Mouse (Mus musculus): ENCODE measurements around the gene Nr1d1. TPM values are rescaled to one million over a fixed set of nuclear protein-coding genes. Genes with fewer than 3 reads are reported as not detected.

Gene Nr1d1
- polyA plus RNA-seq, 1 experiment from 2014 or later: 2.1 TPM

DNA sequence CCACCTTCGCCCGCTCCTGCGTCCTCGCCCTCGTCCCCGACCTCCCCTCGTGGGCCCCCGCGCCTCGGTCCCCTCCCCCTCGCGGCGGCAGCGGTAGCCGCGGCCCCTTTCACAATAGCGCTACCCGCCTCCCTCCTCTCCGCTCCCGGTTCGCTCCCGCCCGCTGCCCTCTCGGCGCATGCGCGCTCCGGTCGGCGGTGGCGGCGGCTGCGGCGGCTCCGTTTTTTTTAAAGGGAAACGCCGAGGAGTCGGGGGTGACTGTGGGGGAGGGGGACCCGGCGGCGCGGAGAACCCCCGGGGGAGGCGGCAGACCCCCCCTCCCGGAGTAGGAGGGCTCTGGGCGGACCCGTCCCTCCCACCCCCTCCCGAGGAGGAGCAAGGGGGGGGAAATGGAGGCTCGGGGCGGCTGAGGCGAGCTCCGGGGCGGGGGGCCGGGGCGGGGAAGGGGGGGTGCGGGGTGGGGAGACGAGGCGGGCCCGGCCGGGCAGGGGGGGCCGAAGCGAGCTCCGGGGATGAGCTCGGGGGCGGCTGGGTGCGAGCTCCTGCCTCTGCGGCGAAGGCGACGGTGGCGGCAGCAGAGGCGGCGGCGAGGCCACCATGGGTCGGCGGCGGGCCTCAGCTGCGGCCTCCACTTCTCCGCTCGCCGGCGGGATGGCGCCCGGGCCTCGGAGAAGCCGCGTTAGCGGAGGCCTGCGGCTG lies 20.0 kb upstream of the Nr1d1 start, which contains the start of gene Msl1:
Msl1 (plus strand) TSS at position 502 of the 699 bp plus-strand sequence.
- ATAC-seq (ENCODE audit: low FRiP score): peak; percentile 69
- peak within 1 kb of the TSS; percentile 100 for H3K27ac ChIP-seq
- H3K4me1 ChIP-seq: peaks cover 44% of the 10 kb centered on the region
- peak within 1 kb of the TSS; percentile 96 for H3K4me2 ChIP-seq
- peak within 1 kb of the TSS; percentile 99 for H3K9ac ChIP-seq
- H3K27me3 ChIP-seq: no peaks in the 10 kb centered on the region
- H3K4me3 ChIP-seq (replicated peaks): peak within 1 kb of the TSS; percentile 100
- no peaks in the 10 kb centered on the region for H3K9me3 ChIP-seq
- WGBS: 0% methylated on average over 65 of the region's 89 CpGs
- H3K36me3 ChIP-seq (replicated peaks): peaks cover 18% of the 10 kb centered on the region

DNA sequence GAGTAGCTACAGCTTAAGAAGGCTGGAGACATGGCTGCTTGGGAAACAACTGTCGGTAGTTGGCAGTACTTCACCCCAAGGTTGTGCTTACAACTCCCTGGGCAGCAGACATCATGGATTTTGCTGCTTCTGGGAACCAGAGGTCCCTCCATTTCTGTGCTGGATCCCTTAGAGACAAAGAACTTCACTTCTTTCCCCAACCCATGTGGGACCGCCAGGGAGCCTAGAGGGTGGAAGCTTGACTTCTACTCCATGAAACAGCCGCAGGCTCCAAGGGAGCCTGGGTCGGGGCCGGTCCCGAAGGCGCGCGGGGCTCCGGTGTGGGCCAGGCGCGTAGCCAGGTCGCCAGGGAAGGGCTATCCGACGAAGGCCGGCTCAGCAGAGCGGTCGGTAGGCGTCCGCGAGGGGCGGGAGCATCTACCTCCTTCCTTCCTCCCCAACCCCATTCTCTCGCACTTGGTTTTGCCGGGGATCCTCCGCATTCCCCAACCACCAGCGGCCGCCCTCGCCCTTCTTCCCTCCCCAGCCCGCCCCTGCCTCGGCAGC lies 19.4 kb upstream of the Nr1d1 start:
- Histone ChIP-seq H3K27ac (peak overlapping the region; percentile 100), H3K4me1 (peaks cover 46% of the 10 kb centered on the region), H3K9ac (peak overlapping the region; percentile 99), H3K27me3 (no peaks in the 10 kb centered on the region), H3K4me3 (replicated peaks) (peak overlapping the region; percentile 100), H3K4me2 (peak overlapping the region; percentile 96), H3K9me3 (no peaks in the 10 kb centered on the region), H3K36me3 (replicated peaks) (peaks cover 12% of the 10 kb centered on the region)
- WGBS: under 1% methylated on average over 24 of the region's 30 CpGs
- ATAC-seq (ENCODE audit: low FRiP score): peak; percentile 61

DNA sequence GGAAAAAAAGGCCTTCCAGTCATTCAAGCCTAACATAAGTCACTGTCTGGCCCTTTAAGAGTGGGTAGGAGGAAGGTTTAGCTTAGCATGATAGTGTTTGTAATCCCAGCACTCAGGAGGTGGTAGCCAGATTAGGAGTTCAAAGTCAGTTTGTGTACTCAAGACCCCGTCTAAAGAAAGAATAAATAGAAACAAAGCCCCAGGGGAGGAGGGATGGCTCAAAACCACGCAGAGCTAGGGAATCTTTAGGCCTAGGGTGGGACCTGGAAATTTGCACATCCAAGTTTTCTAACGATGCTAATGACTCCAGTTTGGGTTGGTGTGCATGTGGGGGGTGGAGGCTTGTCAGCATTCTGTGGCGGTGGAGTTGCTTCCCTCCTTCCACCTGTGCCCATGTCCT lies 16.9 kb upstream of the Nr1d1 start:
- Histone ChIP-seq H3K27me3 (no peaks in the 10 kb centered on the region), H3K36me3 (replicated peaks) (no peaks in the 10 kb centered on the region), H3K4me1 (peaks cover 44% of the 10 kb centered on the region), H3K4me3 (replicated peaks) (no peak overlapping the region), H3K9me3 (no peaks in the 10 kb centered on the region), H3K27ac (no peak overlapping the region), H3K9ac (peak overlapping the region; percentile 0; the same call in 1 of the 2 replicates), H3K4me2 (no peak overlapping the region)
- ATAC-seq (ENCODE audit: low FRiP score): no peak
- WGBS: 7% methylated on average over 4 of the region's 4 CpGs

- H3K4me1 ChIP-seq: peaks cover 48% of the 10 kb centered on the region
- H3K9me3 ChIP-seq: no peaks in the 10 kb centered on the region
- no peak for ATAC-seq (ENCODE audit: low FRiP score)
- no peak overlapping the region for H3K4me2 ChIP-seq
- no peaks in the 10 kb centered on the region for H3K36me3 ChIP-seq (replicated peaks)
- H3K27me3 ChIP-seq: no peaks in the 10 kb centered on the region
- no peak overlapping the region for H3K27ac ChIP-seq
- 75% methylated on average over 1 of the region's 1 CpGs for WGBS
- no peak overlapping the region for H3K9ac ChIP-seq
- no peak overlapping the region for H3K4me3 ChIP-seq (replicated peaks)
Observed at GRCm38 (mm10) chr11:98791448-98791847, 16.3 kb upstream of the Nr1d1 start.

DNA sequence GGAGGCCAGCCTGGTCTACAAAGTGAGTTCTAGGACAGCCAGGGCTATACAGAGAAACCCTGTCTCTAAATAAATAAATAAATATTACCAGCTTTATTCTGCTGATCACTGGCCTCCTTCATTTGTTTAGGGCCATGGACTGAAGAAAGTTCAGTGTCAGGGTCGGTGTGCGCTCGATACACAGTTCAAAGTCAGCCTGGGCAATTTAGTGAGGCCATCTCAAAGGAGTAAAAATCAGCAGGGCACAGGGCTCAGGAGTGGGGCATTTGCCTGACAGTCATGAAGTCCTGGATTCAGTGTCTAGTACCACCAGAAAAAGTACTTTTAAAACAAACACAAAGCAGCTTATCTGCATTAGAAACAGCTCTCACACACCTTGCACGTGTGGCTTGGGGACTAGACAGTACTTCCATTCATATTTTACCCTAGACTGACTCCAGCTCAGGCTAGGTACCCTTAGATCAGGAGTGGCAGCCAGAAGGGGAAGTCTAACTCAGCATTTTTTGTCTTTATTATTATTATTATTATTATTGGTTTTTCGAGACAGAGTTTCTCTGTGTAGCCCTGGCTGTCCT lies 15.6 kb upstream of the Nr1d1 start:
- 83% methylated on average over 5 of the region's 5 CpGs for WGBS

GRCm38 (mm10) chr11:98789824-98790223 lies 14.7 kb upstream of the Nr1d1 start:
- Histone ChIP-seq H3K4me1 (peaks cover 61% of the 10 kb centered on the region), H3K36me3 (replicated peaks) (no peaks in the 10 kb centered on the region), H3K4me3 (replicated peaks) (peak overlapping the region; percentile 45), H3K9me3 (no peaks in the 10 kb centered on the region), H3K9ac (no peak overlapping the region; the same call in 1 of the 2 replicates), H3K27ac (no peak overlapping the region), H3K27me3 (no peaks in the 10 kb centered on the region), H3K4me2 (peak overlapping the region; percentile 92)
- 38% methylated on average over 5 of the region's 5 CpGs for WGBS
- ATAC-seq (ENCODE audit: low FRiP score): no peak

More for the DNA sequence above, 15.6 kb upstream of the Nr1d1 start:
- Histone ChIP-seq H3K4me1 (peaks cover 55% of the 10 kb centered on the region), H3K27ac (no peak overlapping the region), H3K36me3 (replicated peaks) (no peaks in the 10 kb centered on the region), H3K27me3 (no peaks in the 10 kb centered on the region), H3K4me3 (replicated peaks) (no peak overlapping the region), H3K4me2 (no peak overlapping the region), H3K9ac (no peak overlapping the region), H3K9me3 (no peaks in the 10 kb centered on the region)
- no peak for ATAC-seq (ENCODE audit: low FRiP score)

GRCm38 (mm10) chr11:98789219-98789807 lies 14.2 kb upstream of the Nr1d1 start:
- 0 out of 2 replicates have a peak, but pooled peaks have one; percentile 18 for ATAC-seq (ENCODE audit: low FRiP score)
- 1% methylated on average over 25 of the region's 25 CpGs for WGBS
- Histone ChIP-seq H3K4me1 (peaks cover 61% of the 10 kb centered on the region), H3K9me3 (no peaks in the 10 kb centered on the region), H3K27ac (0 out of 2 replicates have a peak overlapping the region, but pooled peaks have one; percentile 71), H3K4me2 (peak overlapping the region; percentile 92), H3K4me3 (replicated peaks) (peak overlapping the region; percentile 45), H3K36me3 (replicated peaks) (no peaks in the 10 kb centered on the region), H3K9ac (peak overlapping the region; percentile 60), H3K27me3 (no peaks in the 10 kb centered on the region)

GRCm38 (mm10) chr11:98788550-98789218 lies 13.6 kb upstream of the Nr1d1 start:
- Histone ChIP-seq H3K9ac (peak overlapping the region; percentile 60; the same call in 1 of the 2 replicates), H3K9me3 (no peaks in the 10 kb centered on the region), H3K27me3 (no peaks in the 10 kb centered on the region), H3K27ac (peak overlapping the region; percentile 71), H3K36me3 (replicated peaks) (no peaks in the 10 kb centered on the region), H3K4me3 (replicated peaks) (peak overlapping the region; percentile 45), H3K4me2 (peak overlapping the region; percentile 92), H3K4me1 (peaks cover 60% of the 10 kb centered on the region)
- peak; percentile 85 for ATAC-seq (ENCODE audit: low FRiP score)
- WGBS: 14% methylated on average over 17 of the region's 18 CpGs

DNA sequence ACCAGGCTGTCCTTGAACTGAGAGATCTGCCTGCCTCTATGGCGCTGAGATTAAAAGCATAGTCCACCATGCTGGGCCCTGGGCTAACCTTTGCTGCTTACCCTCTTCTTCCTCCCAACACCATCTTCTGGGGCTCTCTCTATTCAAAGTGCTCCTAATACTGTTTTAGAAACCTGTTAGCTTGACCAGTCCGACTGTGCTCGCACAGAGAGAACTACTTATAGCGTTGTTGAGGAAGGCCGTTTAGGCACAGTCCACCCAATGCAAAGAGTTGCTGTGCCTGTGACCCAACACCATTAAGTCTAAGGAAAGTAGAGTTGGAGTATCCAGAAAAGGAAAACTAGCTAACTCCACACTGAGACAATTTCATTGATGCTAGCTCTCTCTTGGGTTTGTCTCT lies 13.0 kb upstream of the Nr1d1 start:
- Histone ChIP-seq H3K4me1 (peaks cover 60% of the 10 kb centered on the region), H3K4me2 (no peak overlapping the region), H3K36me3 (replicated peaks) (no peaks in the 10 kb centered on the region), H3K9me3 (no peaks in the 10 kb centered on the region), H3K27me3 (no peaks in the 10 kb centered on the region), H3K9ac (no peak overlapping the region), H3K4me3 (replicated peaks) (no peak overlapping the region), H3K27ac (peak overlapping the region; percentile 71; the same call in 1 of the 2 replicates)
- no peak for ATAC-seq (ENCODE audit: low FRiP score)
- WGBS: 88% methylated on average over 5 of the region's 5 CpGs

- no peak overlapping the region for H3K9ac ChIP-seq
- H3K4me3 ChIP-seq (replicated peaks): no peak overlapping the region
- ATAC-seq (ENCODE audit: low FRiP score): no peak
- no peak overlapping the region for H3K27ac ChIP-seq
- no peaks in the 10 kb centered on the region for H3K36me3 ChIP-seq (replicated peaks)
- H3K4me1 ChIP-seq: peaks cover 60% of the 10 kb centered on the region
- H3K27me3 ChIP-seq: no peaks in the 10 kb centered on the region
- H3K9me3 ChIP-seq: no peaks in the 10 kb centered on the region
- WGBS: 96% methylated on average over 1 of the region's 1 CpGs
- H3K4me2 ChIP-seq: no peak overlapping the region
Observed at GRCm38 (mm10) chr11:98787691-98788090, 12.6 kb upstream of the Nr1d1 start.

GRCm38 (mm10) chr11:98787229-98787628 lies 12.1 kb upstream of the Nr1d1 start:
- Histone ChIP-seq H3K4me3 (replicated peaks) (no peak overlapping the region), H3K27me3 (no peaks in the 10 kb centered on the region), H3K9me3 (no peaks in the 10 kb centered on the region), H3K4me1 (peaks cover 61% of the 10 kb centered on the region), H3K27ac (no peak overlapping the region; the same call in 1 of the 2 replicates), H3K36me3 (replicated peaks) (no peaks in the 10 kb centered on the region), H3K4me2 (peak overlapping the region; percentile 38), H3K9ac (no peak overlapping the region)
- no peak for ATAC-seq (ENCODE audit: low FRiP score)
- WGBS: 38% methylated on average over 7 of the region's 7 CpGs
